Mouse (Mus musculus): Measurements from ENCODE around the gene Trmt61a. TPM values are rescaled to one million over a fixed set of nuclear protein-coding genes. Genes with fewer than 3 reads are reported as not detected.
A peak's percentile ranks its signal among the peaks of the same experiment; 100 is the strongest.

Gene Trmt61a
- polyA plus RNA-seq, 1 experiment from 2014 or later = 4.6 TPM

DNA sequence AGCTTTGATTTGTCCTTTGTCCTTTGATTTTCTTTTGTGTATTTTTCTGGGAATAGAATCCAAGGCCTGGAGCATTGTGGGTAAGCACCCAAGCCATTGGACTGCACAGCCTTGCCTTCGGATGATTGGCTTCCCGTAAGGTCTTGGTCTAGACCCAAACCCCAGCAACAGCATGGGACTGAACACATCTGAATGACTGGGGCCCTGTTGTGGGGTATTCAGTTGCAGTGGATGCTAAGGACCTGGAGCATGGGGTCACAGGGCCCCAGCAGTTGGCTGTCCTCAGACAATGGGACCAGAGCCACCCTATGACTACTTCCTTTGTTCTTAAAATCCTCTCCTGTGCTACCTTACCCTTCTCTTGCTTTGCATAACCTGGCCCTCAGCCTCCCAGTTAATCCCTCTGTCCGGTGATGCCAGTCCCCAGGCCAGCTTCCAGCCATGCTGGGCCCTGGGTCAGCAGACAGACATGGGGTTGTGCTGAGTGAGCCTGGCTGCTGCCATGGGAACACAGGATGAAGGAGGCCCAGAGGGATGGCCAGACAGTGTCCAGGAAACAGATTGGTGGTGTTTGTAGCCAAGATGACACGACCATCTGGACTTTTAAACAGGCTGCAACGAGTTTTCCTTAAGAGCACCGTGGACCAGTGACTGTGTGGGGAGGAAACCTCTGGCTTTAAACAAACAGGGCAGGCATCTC is 46.9 kb downstream of the Trmt61a start:
- Histone ChIP-seq H3K4me3 (ENCODE audit: low read depth, low read length) (no peak overlapping the region), H3K36me3 (ENCODE audit: control insufficient read depth, insufficient read depth, low read length) (peaks cover 3% of the 10 kb centered on the region), H3K27ac (ENCODE audit: low read depth, low read length) (no peak overlapping the region), H3K4me1 (ENCODE audit: control insufficient read depth, insufficient read depth, low read length) (peaks cover 4% of the 10 kb centered on the region; the same call in 1 of the 2 replicates), H3K9me3 (replicated peaks; ENCODE audit: control insufficient read depth, low read length) (no peaks in the 10 kb centered on the region), H3K4me2 (no peak overlapping the region), H3K9ac (ENCODE audit: low read depth, low read length) (0 out of 2 replicates have a peak overlapping the region, but pooled peaks have one; percentile 30), H3K27me3 (ENCODE audit: control insufficient read depth, insufficient read depth, low read length) (no peaks in the 10 kb centered on the region)
- ATAC-seq (replicated peaks; ENCODE audit: insufficient number of reproducible peaks, low FRiP score, low TSS enrichment) = no peak
- 66% methylated on average over 6 of the region's 6 CpGs for WGBS (ENCODE audit: insufficient replicate concordance)

DNA sequence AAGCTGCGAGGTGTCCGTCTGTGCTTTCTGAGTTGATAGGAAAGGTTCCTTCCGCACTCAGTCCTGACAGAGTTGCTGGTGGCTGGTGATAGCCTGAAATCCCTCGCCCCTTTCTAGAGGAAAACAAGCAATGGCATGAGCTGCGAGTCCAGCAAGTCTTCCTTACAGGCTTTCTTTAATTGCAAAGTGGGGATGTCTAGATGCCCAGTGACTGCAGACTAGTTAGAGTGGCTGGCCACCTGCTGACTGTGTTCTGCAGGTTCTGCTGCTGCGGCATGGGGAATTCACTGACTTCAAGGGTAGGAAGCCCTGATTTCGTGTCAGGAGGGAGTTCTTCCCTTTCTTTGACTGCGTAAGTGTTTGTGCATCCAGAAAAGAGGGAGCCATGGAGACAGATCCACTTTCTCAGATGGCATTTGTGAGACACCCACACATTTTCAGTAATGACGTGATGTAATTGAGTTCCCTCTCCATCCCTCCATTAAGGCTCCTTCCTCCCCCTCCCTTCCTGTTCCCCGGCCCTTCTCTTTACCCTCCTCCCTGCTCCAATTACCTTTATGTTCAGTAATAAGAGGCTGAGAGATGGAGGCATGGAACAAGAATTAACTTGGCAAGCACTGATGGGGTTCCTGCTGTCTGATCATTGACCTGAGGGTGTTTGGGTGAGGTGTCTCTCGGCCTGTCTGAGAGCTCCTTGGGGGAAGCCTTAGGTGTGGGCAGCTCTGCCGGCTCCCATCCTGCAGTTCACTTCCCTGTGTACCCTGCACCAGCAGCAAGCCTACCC is 47.6 kb downstream of the Trmt61a start:
- no peak overlapping the region for H3K9ac ChIP-seq (ENCODE audit: low read depth, low read length)
- H3K36me3 ChIP-seq (ENCODE audit: control insufficient read depth, insufficient read depth, low read length) = peaks cover 3% of the 10 kb centered on the region
- H3K27me3 ChIP-seq (ENCODE audit: control insufficient read depth, insufficient read depth, low read length) = no peaks in the 10 kb centered on the region
- peaks cover 4% of the 10 kb centered on the region; the same call in 1 of the 2 replicates for H3K4me1 ChIP-seq (ENCODE audit: control insufficient read depth, insufficient read depth, low read length)
- H3K9me3 ChIP-seq (replicated peaks; ENCODE audit: control insufficient read depth, low read length) = no peaks in the 10 kb centered on the region
- peak overlapping the region; percentile 37; the same call in 1 of the 2 replicates for H3K27ac ChIP-seq (ENCODE audit: low read depth, low read length)
- 62% methylated on average over 12 of the region's 12 CpGs for WGBS (ENCODE audit: insufficient replicate concordance)
- H3K4me2 ChIP-seq = no peak overlapping the region
- no peak for ATAC-seq (replicated peaks; ENCODE audit: insufficient number of reproducible peaks, low FRiP score, low TSS enrichment)
- no peak overlapping the region for H3K4me3 ChIP-seq (ENCODE audit: low read depth, low read length)

DNA sequence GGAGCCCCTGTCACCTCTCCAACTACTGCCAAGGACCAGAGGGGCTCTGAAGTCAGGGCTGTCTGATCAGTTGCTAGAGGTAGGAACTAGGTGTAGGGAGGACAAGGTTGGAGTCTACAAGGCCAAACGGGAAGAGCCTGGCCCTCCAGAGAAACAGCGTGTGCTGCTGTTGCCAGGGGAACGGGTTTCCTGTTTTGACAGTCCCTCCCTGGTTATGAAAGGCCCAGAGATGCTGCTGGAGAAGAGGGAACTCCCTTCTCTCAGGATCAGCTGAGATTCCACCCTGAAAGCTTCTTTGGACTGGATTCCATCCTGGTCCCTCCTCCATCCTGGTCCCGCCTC is 48.2 kb downstream of the Trmt61a start:
- Histone ChIP-seq H3K4me2 (no peak overlapping the region), H3K9ac (ENCODE audit: low read depth, low read length) (no peak overlapping the region)
- WGBS (ENCODE audit: insufficient replicate concordance) = 66% methylated on average over 4 of the region's 4 CpGs

DNA sequence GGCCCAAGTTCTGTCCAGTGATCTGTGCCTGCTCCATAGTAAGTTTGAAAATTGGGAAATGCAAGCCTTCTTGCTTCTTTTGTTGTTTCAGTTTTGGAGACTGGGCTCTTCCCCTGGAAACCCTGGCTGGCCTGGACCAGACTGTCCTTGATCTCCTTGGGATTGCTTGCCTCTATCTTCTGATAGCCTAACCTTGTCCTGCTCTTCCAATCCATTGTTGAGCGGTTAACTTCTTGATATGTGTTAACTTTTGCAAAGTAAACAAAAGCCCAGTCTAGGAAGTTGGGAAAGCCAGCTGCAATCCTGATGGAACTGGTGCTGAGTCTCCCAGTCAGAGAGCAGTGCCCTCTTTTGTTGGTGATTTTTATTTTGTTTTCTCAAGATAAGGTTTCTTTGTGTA is 50.1 kb downstream of the Trmt61a start:
- Histone ChIP-seq H3K36me3 (ENCODE audit: control insufficient read depth, insufficient read depth, low read length) (peaks cover 3% of the 10 kb centered on the region), H3K9ac (ENCODE audit: low read depth, low read length) (no peak overlapping the region), H3K4me2 (no peak overlapping the region), H3K27ac (ENCODE audit: low read depth, low read length) (no peak overlapping the region), H3K4me3 (ENCODE audit: low read depth, low read length) (no peak overlapping the region), H3K27me3 (ENCODE audit: control insufficient read depth, insufficient read depth, low read length) (no peaks in the 10 kb centered on the region), H3K4me1 (ENCODE audit: control insufficient read depth, insufficient read depth, low read length) (peaks cover 7% of the 10 kb centered on the region), H3K9me3 (replicated peaks; ENCODE audit: control insufficient read depth, low read length) (no peaks in the 10 kb centered on the region)
- 65% methylated on average over 1 of the region's 1 CpGs for WGBS (ENCODE audit: insufficient replicate concordance)
- ATAC-seq (replicated peaks; ENCODE audit: insufficient number of reproducible peaks, low FRiP score, low TSS enrichment) = no peak

More for the DNA sequence above, 48.2 kb downstream of the Trmt61a start:
- ATAC-seq (replicated peaks; ENCODE audit: insufficient number of reproducible peaks, low FRiP score, low TSS enrichment) = no peak; the same call in 1 of the 2 replicates
- Histone ChIP-seq H3K9me3 (replicated peaks; ENCODE audit: control insufficient read depth, low read length) (no peaks in the 10 kb centered on the region), H3K4me1 (ENCODE audit: control insufficient read depth, insufficient read depth, low read length) (peaks cover 4% of the 10 kb centered on the region; the same call in 1 of the 2 replicates), H3K36me3 (ENCODE audit: control insufficient read depth, insufficient read depth, low read length) (peaks cover 3% of the 10 kb centered on the region), H3K27ac (ENCODE audit: low read depth, low read length) (peak overlapping the region; percentile 35; the same call in 1 of the 2 replicates), H3K4me3 (ENCODE audit: low read depth, low read length) (no peak overlapping the region), H3K27me3 (ENCODE audit: control insufficient read depth, insufficient read depth, low read length) (no peaks in the 10 kb centered on the region)

DNA sequence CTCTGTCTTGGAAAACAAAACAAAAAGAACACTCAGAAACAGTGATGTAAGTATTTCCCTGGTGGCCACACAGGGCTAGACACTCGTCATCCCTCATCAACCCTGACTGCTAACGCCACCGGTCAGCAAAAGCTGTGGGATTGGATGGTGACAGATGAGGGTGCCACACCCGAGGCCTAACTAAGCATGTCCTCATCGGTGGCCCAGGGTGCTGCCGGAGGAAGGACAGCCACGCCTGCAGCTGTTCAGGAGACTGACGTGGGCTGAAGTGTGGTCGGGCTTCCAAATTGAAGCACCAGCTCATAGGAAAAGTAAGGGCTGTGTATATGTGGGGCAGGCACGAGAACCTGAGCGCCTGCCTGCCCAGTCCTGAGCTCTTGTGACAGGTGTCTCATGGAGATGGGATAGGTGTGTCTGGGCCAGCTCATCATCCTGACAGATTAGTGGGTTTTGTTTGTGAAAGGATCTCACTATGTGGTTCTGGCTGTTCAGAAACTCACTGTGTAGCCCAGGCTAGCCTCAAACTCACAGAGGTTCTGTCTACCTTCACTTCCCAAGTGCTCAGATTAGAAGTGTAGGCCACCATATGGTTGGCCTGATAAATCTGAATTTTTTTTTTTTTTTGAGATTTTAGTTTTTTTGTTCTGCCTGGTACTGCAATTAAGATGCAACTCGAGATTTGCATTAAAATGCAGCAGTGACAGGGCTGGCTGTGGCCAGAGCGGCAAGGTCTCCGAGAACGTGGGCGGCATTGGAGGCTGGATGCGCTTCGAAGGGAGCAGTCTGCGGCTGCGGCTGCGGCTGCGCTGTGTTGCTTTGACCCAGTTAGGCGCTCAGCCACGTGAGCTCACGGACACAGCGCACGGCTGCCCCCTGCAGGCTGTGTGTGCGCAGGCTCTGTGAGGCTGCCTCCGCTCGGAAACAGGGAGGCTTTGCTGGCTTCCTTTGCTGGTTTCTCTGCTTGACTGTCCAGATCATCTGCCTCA is 54.2 kb downstream of the Trmt61a start:
- Histone ChIP-seq H3K4me3 (ENCODE audit: low read depth, low read length) (no peak overlapping the region), H3K9ac (ENCODE audit: low read depth, low read length) (no peak overlapping the region), H3K27ac (ENCODE audit: low read depth, low read length) (no peak overlapping the region), H3K36me3 (ENCODE audit: control insufficient read depth, insufficient read depth, low read length) (no peaks in the 10 kb centered on the region), H3K9me3 (replicated peaks; ENCODE audit: control insufficient read depth, low read length) (no peaks in the 10 kb centered on the region), H3K4me2 (peak overlapping the region; percentile 27; the same call in 1 of the 2 replicates), H3K27me3 (ENCODE audit: control insufficient read depth, insufficient read depth, low read length) (no peaks in the 10 kb centered on the region), H3K4me1 (ENCODE audit: control insufficient read depth, insufficient read depth, low read length) (peaks cover 3% of the 10 kb centered on the region; the same call in 1 of the 2 replicates)
- WGBS (ENCODE audit: insufficient replicate concordance) = 31% methylated on average over 30 of the region's 30 CpGs
- ATAC-seq (replicated peaks; ENCODE audit: insufficient number of reproducible peaks, low FRiP score, low TSS enrichment) = peak; percentile 74

DNA sequence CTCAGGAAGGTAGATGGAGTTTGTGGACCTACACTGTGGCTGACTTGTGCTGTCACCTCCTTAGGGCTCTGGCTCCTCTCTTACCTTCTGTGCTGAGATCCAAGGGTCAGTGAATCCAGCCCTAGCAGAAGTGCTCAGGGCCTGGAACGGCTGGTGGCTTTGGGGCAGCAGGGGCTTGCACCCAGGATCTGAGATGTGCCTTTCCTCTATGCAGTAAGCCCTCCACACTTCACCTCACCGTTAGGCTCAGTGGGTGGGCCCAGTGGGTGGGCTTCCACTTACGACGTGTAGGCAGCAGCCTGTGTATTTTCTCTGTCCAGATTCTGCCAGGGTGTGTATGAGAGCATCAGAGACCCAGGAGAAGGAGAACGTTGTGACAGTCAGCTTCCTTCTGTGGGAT is 55.0 kb downstream of the Trmt61a start:
- no peak for ATAC-seq (replicated peaks; ENCODE audit: insufficient number of reproducible peaks, low FRiP score, low TSS enrichment)
- H3K4me2 ChIP-seq = no peak overlapping the region
- 62% methylated on average over 5 of the region's 5 CpGs for whole genome bisulfite sequencing (ENCODE audit: insufficient replicate concordance)
- no peak overlapping the region for H3K27ac ChIP-seq (ENCODE audit: low read depth, low read length)
- peaks cover 3% of the 10 kb centered on the region; the same call in 1 of the 2 replicates for H3K4me1 ChIP-seq (ENCODE audit: control insufficient read depth, insufficient read depth, low read length)
- no peak overlapping the region for H3K9ac ChIP-seq (ENCODE audit: low read depth, low read length)
- H3K27me3 ChIP-seq (ENCODE audit: control insufficient read depth, insufficient read depth, low read length) = no peaks in the 10 kb centered on the region
- H3K4me3 ChIP-seq (ENCODE audit: low read depth, low read length) = no peak overlapping the region
- no peaks in the 10 kb centered on the region for H3K36me3 ChIP-seq (ENCODE audit: control insufficient read depth, insufficient read depth, low read length)
- no peaks in the 10 kb centered on the region for H3K9me3 ChIP-seq (replicated peaks; ENCODE audit: control insufficient read depth, low read length)

All from heart, embryonic 11.5 days (tissue).